19 mouse cellular contexts compared by ENCODE assay signal in the genomic region with DNA sequence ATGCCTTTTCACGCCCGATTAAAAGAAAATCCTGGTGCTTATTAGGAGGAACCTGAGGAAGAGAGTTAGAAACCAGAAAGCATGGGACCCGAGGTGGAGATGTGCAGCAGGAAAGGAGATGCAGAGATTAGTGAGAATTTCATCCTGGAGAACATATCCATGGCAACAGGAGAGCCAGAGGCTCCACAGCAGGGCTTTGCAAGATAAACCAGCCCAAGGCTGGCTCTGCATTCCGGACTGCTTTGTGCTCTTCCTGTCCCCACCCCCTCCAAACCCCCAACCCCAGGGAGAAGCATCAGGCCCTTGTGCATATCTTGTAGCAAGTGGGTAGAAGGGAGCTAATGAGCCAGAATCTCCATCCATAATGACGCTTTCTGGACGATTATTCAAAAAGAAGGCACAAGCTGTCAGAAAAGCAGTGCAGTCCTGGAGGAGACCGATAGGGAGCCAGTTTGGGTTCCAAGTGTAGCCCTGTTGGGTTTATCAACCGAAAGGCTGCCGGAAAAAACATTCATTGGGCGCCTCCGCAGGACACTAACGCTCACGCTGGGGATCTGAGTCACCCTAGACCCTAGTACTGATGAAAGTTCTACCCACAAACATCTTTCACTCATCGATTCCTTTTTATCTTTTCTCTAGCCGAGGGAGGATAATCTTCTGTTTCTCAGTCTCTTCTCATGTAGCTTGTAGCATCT. TPM values are rescaled to one million over a fixed set of nuclear protein-coding genes. Genes with fewer than 3 reads are reported as not detected.
A peak's percentile ranks its signal among the peaks of the same experiment; 100 is the strongest.
DNase-seq lines count a peak whose midpoint lies in the region; ATAC-seq lines count a peak whose summit lies in the region.
"Had no signal": no experiment of that assay in that cellular context is flagged by ENCODE, and none has a peak within 500 bp of the region (broad histone marks: within the 10 kb centered on the region; RNA-seq: fewer than 3 reads in every experiment).

No protein-coding gene starts in this region.

- 0 out of 2 replicates have a peak, but pooled peaks cover 3% of the 10 kb centered on the region for H3K4me1 ChIP-seq in hindbrain, embryonic 15.5 days (replicated peaks)
- H3K4me1 ChIP-seq in hindbrain, embryonic 14.5 days (replicated peaks; ENCODE audit: control insufficient read depth, insufficient read depth, low read length), result no peaks in the 10 kb centered on the region
- no peaks in the 10 kb centered on the region for H3K4me1 ChIP-seq in midbrain, embryonic 11.5 days (ENCODE audit: control insufficient read depth, insufficient read depth, low read length)
- H3K4me1 ChIP-seq: heart, embryonic 15.5 days had no signal

- H3K4me3 ChIP-seq in hindbrain, embryonic 15.5 days, result no peak overlapping the region
- H3K4me3 ChIP-seq in hindbrain, embryonic 14.5 days (replicated peaks; ENCODE audit: low read length), result no peak overlapping the region
- H3K4me3 ChIP-seq in midbrain, embryonic 11.5 days (ENCODE audit: low read depth, low read length), result no peak overlapping the region
- H3K4me3 ChIP-seq: heart, embryonic 15.5 days had no signal

- H3K4me2 ChIP-seq in hindbrain, embryonic 15.5 days, result no peak overlapping the region
- H3K4me2 ChIP-seq in hindbrain, embryonic 14.5 days (replicated peaks), result no peak overlapping the region
- H3K4me2 ChIP-seq in midbrain, embryonic 11.5 days, result no peak overlapping the region
- H3K4me2 ChIP-seq: heart, embryonic 15.5 days had no signal

- peak; percentile 63 for ATAC-seq in hindbrain, embryonic 15.5 days (ENCODE audit: low FRiP score, low read depth)
- ATAC-seq in hindbrain, embryonic 14.5 days (ENCODE audit: low FRiP score), result no peak; the same call in 1 of the 2 replicates
- ATAC-seq in midbrain, embryonic 11.5 days (ENCODE audit: low FRiP score), result peak; percentile 77
- ATAC-seq in CD4-positive, CD25-positive, alpha-beta regulatory T cell, adult 4 months, result no peak
- no peak for ATAC-seq in megakaryocyte, adult 5-6 weeks (ENCODE audit: poor library complexity, severe bottlenecking)

- no peaks in the 10 kb centered on the region for H3K27me3 ChIP-seq in hindbrain, embryonic 15.5 days
- H3K27me3 ChIP-seq in hindbrain, embryonic 14.5 days (ENCODE audit: control insufficient read depth, insufficient read depth, low read length), result no peaks in the 10 kb centered on the region
- no peaks in the 10 kb centered on the region for H3K27me3 ChIP-seq in midbrain, embryonic 11.5 days (ENCODE audit: control insufficient read depth, insufficient read depth, low read length)
- H3K27me3 ChIP-seq: heart, embryonic 15.5 days had no signal

- no peak overlapping the region for H3K9ac ChIP-seq in hindbrain, embryonic 15.5 days
- no peak overlapping the region for H3K9ac ChIP-seq in hindbrain, embryonic 14.5 days
- H3K9ac ChIP-seq in midbrain, embryonic 11.5 days (ENCODE audit: low read length), result no peak overlapping the region
- H3K9ac ChIP-seq: heart, embryonic 15.5 days had no signal

- WGBS in hindbrain, embryonic 15.5 days, result 52% methylated on average over 15 of the region's 15 CpGs
- 59% methylated on average over 15 of the region's 15 CpGs for WGBS in hindbrain, embryonic 14.5 days
- 54% methylated on average over 15 of the region's 15 CpGs for WGBS in midbrain, embryonic 11.5 days

- no peak overlapping the region for H3K27ac ChIP-seq in hindbrain, embryonic 15.5 days (replicated peaks)
- H3K27ac ChIP-seq in hindbrain, embryonic 14.5 days, result no peak overlapping the region
- H3K27ac ChIP-seq in midbrain, embryonic 11.5 days (ENCODE audit: low read depth, low read length), result no peak overlapping the region
- H3K27ac ChIP-seq: heart, embryonic 15.5 days had no signal

- no peaks in the 10 kb centered on the region for H3K36me3 ChIP-seq in hindbrain, embryonic 15.5 days
- H3K36me3 ChIP-seq in hindbrain, embryonic 14.5 days (replicated peaks; ENCODE audit: control insufficient read depth, insufficient read depth), result no peaks in the 10 kb centered on the region
- no peaks in the 10 kb centered on the region for H3K36me3 ChIP-seq in midbrain, embryonic 11.5 days (ENCODE audit: control insufficient read depth, insufficient read depth, low read length)
- H3K36me3 ChIP-seq: heart, embryonic 15.5 days had no signal

- peak; percentile 1 for DNase-seq in embryo, embryonic 10.5 days (ENCODE audit: low spot score)
- DNase-seq in embryo, embryonic 10 days (ENCODE audit: low spot score), result no peak
- DNase-seq in hindbrain, embryonic 14.5 days (ENCODE audit: low spot score), result no peak
- peak; percentile 59 for DNase-seq in R1 (ENCODE audit: low read depth, low spot score)
- peak; percentile 86 for DNase-seq in midbrain, embryonic 11.5 days (ENCODE audit: low spot score, missing footprints)
- DNase-seq: adrenal gland, adult 2 months; cerebellum, adult 8-10 months; heart, adult 18-20 months; kidney, adult 9 months; lung, adult 2 months had no signal

- no peaks in the 10 kb centered on the region for H3K9me3 ChIP-seq in hindbrain, embryonic 15.5 days
- H3K9me3 ChIP-seq in hindbrain, embryonic 14.5 days (ENCODE audit: control insufficient read depth, low read length), result no peaks in the 10 kb centered on the region
- H3K9me3 ChIP-seq in midbrain, embryonic 11.5 days (ENCODE audit: control insufficient read depth, low read length), result no peaks in the 10 kb centered on the region
- H3K9me3 ChIP-seq: heart, embryonic 15.5 days had no signal

RNA-seq across cellular contexts. Expression of gene Gm16223, which starts 31.2 kb away (rescaled TPM):
- polyA plus RNA-seq in hindbrain, embryonic 15.5 days (2015; fragmentation: Nextera tagmentation; extraction: Ambion mirVana), result 0.10 TPM in 1 of 2 replicates, not detected in the other
- polyA plus RNA-seq in hindbrain, embryonic 14.5 days (2014; fragmentation: Nextera tagmentation; extraction: Ambion mirVana), result 0.12 TPM in 1 of 2 replicates, not detected in the other
- not detected in 2 replicates for polyA plus RNA-seq in midbrain, embryonic 11.5 days (2014; fragmentation: Nextera tagmentation; extraction: Ambion mirVana)
- not detected for polyA plus RNA-seq in CD4-positive, CD25-positive, alpha-beta regulatory T cell, adult 4 months (2017; shearing (Covaris generic))
- not detected in 2 replicates for total RNA-seq in megakaryocyte, adult 5-6 weeks (2015)
- not detected in 2 replicates for total RNA-seq in megakaryocyte, adult 5-6 weeks (2017)
- total RNA-seq: gastrocnemius, adult 8-10 months; heart, adult 18-20 months; liver, adult 2 months; megakaryocyte progenitor cell, adult 5-6 weeks had no signal
- polyA plus RNA-seq: adrenal gland, adult 2 months; embryonic facial prominence, embryonic 11.5 days; heart, embryonic 15.5 days; liver, adult 2 months; lung, adult 2 months; neural tube, embryonic 11.5 days had no signal

Comparison
In these comparisons a context has a peak if more than half of its experiments do, and no peak if none do; other contexts are left out.
1. DNase-seq: peak in embryo, embryonic 10.5 days (single experiment), R1 (single experiment) and midbrain, embryonic 11.5 days (single experiment); none in embryo, embryonic 10 days (single experiment) and hindbrain, embryonic 14.5 days (single experiment).
2. ATAC-seq: peak in hindbrain, embryonic 15.5 days (single experiment) and midbrain, embryonic 11.5 days (single experiment); none in hindbrain, embryonic 14.5 days (single experiment), CD4-positive, CD25-positive, alpha-beta regulatory T cell, adult 4 months (single experiment) and megakaryocyte, adult 5-6 weeks (single experiment).